Mouse (Mus musculus) spleen, adult 2 months (tissue): Measurements from ENCODE around the gene Ahcyl2. TPM values are rescaled to one million over a fixed set of nuclear protein-coding genes. Genes with fewer than 3 reads are reported as not detected.

ENCODE experiments used
- DNase-seq, 2 experiments: peaks; one replicate each; pipeline versions ENCODE4 v3.0.0 to v3.0.0-alpha.2; 2012 to 2021; ENCODE audit warnings: low spot score in 2 of 2, low read depth in 1 of 2
- H3K27ac ChIP-seq: fragments of 200-500 bp; 2 replicates; pipeline ENCODE4 v1.5.1; 2012; ENCODE audit warnings: low read length, inconsistent platforms; ENCODE audit not compliant: insufficient read depth
- H3K27me3 ChIP-seq: fragments of 200-500 bp; 2 replicates; pipeline ENCODE4 v1.6.1; 2012; ENCODE audit warnings: mild to moderate bottlenecking, moderate library complexity, low read length, inconsistent platforms; ENCODE audit not compliant: control insufficient read depth, insufficient read depth
- H3K36me3 ChIP-seq: fragments of 200-500 bp; 2 replicates; pipeline ENCODE4 v1.6.1; 2012; ENCODE audit warnings: mild to moderate bottlenecking, low read length, inconsistent platforms; ENCODE audit not compliant: control insufficient read depth, insufficient read depth
- H3K4me1 ChIP-seq: fragments of 200-500 bp; 2 replicates; pipeline ENCODE4 v1.6.1; 2011; ENCODE audit warnings: inconsistent platforms; ENCODE audit not compliant: control insufficient read depth, insufficient read depth, insufficient read length
- H3K4me3 ChIP-seq: fragments of 200-500 bp; 2 replicates; pipeline ENCODE4 v1.5.1; 2011; ENCODE audit warnings: mild to moderate bottlenecking, inconsistent platforms; ENCODE audit not compliant: insufficient read depth, insufficient read length; ENCODE audit errors: extremely low read depth
- CTCF ChIP-seq: fragments of 200-500 bp; IDR thresholded peaks from 2 replicates; pipeline ENCODE4 v1.5.1; 2011; ENCODE audit warnings: mild to moderate bottlenecking, inconsistent platforms; ENCODE audit not compliant: insufficient read depth, insufficient read length, insufficient replicate concordance; ENCODE audit errors: extremely low read depth
- POLR2A ChIP-seq: fragments of 200-500 bp; IDR thresholded peaks from 2 replicates; pipeline ENCODE4 v1.6.1; 2011; ENCODE audit warnings: low read depth, low read length, inconsistent platforms
- WGBS: fragments of 180-500 bp; shearing (Covaris S2); methylation state at CpG from one replicate; pipeline ENCODE4 v1.1.7; 2018; 5-methylcytosine and 5-hydroxymethylcytosine counted together
- polyA plus RNA-seq: library from polyadenylated mRNA; depleted of rRNA; stranded (reverse); fragments of >200 nt; gene quantifications from 2 replicates; pipeline ENCODE4 v1.2.3, GENCODE M21; 2012; rRNA removed

Gene Ahcyl2
- polyA plus RNA-seq, 1 experiment, result 9.4 TPM

DNA sequence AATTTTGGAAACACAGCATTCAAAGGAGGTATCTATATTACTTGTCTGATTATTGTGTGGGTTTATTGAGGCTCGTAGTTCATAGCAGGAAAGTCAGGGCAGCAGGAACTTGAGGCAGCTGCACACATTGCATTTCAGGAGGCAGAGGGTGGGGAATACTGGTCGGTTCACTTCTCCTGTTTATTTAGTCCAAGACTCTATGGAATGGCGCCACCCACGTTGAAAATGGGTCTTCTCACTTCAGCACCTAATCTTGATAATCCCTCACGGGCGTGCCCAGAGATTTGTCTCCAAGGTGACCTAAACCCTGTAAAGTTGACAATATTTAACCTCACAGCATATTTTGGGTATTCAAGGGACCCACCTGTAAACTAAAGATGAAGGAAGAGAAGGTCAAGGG lies 180.0 kb downstream of the Ahcyl2 start:
- H3K4me3 ChIP-seq, result no peak overlapping the region
- DNase-seq, result no peak
- H3K27ac ChIP-seq, result no peak overlapping the region
- H3K4me1 ChIP-seq, result no peaks in the 10 kb centered on the region
- H3K36me3 ChIP-seq, result no peaks in the 10 kb centered on the region
- no peak for TF ChIP-seq CTCF
- TF ChIP-seq POLR2A, result no peak
- WGBS, result 85% methylated on average over 6 of the region's 6 CpGs
- no peaks in the 10 kb centered on the region for H3K27me3 ChIP-seq

DNA sequence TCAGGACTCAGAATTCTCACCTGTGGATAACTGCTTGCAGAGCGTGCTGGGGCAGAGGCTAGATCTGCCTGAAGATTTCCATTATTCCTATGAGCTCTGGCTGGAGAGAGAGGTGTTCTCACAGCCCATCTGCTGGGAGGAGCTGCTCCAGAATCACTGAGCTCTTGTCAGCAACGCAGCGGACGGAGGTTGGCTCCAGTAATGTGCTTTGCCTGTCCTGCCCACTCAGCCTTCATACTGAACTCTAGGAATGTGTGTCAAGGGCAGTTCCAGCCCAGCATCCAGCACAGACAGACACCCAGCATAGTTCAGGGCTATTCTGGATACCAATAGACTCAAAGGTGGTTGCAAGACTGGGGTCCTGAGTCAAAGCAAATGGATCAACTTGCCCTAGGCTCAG lies 188.9 kb downstream of the Ahcyl2 start:
- H3K27ac ChIP-seq, result no peak overlapping the region
- H3K36me3 ChIP-seq, result no peaks in the 10 kb centered on the region
- no peaks in the 10 kb centered on the region for H3K27me3 ChIP-seq
- no peak for DNase-seq
- no peak overlapping the region for H3K4me3 ChIP-seq
- TF ChIP-seq CTCF (no peak), POLR2A (no peak)
- 95% methylated on average over 4 of the region's 4 CpGs for WGBS
- H3K4me1 ChIP-seq, result no peaks in the 10 kb centered on the region

DNA sequence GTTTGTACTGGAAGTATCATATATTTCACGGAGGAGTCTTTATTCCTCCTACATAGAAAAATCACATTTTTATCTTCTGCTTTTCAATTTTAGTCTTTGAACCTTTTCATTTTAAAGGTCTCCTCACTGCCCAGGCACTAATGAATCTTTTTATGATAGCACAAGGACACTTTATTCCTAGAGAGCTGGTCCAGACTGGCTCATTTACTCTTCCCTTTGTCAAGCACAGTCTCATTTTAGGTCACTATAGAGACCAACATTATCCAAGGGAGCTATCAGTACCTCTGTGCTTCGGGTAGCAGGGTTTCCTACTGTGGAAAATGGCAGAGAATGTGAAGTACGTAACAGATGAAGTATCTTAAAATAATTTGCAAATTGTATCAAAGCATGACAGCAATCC lies 190.9 kb downstream of the Ahcyl2 start:
- no peaks in the 10 kb centered on the region for H3K36me3 ChIP-seq
- WGBS, result 84% methylated on average over 3 of the region's 3 CpGs
- no peaks in the 10 kb centered on the region for H3K4me1 ChIP-seq
- no peak overlapping the region for H3K27ac ChIP-seq
- no peak overlapping the region for H3K4me3 ChIP-seq
- TF ChIP-seq POLR2A (no peak), CTCF (no peak)
- H3K27me3 ChIP-seq, result no peaks in the 10 kb centered on the region
- DNase-seq, result no peak

DNA sequence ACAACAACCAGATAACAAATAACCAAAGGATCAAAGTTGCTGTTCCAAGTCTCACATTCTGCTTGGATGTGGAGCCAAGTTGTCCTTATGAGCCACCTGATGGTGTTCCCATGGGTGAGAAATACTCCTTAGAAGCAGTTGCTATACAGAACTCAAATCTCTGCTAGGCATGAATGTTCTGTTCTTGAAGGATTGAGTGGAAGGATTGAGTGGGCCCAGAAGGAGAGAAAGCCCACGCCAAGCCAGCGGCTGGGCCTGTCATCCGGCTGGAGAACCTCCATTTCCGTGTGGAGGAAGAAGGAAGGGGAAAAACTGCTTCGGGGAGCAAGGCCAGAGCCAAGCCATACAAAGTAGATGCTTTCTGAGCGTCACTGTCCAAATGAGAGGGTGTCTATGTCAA lies 193.3 kb downstream of the Ahcyl2 start:
- H3K27ac ChIP-seq, result no peak overlapping the region
- no peak for TF ChIP-seq POLR2A
- no peak for TF ChIP-seq CTCF
- H3K27me3 ChIP-seq, result no peaks in the 10 kb centered on the region
- DNase-seq, result no peak
- 88% methylated on average over 6 of the region's 6 CpGs for WGBS
- no peaks in the 10 kb centered on the region for H3K4me1 ChIP-seq
- H3K36me3 ChIP-seq, result no peaks in the 10 kb centered on the region
- H3K4me3 ChIP-seq, result no peak overlapping the region

Other genes starting within 250 kb of the Ahcyl2 start
- 136 and 178 TPM in 2 replicates for gene Irf5, start 241.4 kb upstream of the Ahcyl2 start, polyA plus RNA-seq
- gene Tnpo3, start 158.1 kb upstream of the Ahcyl2 start, polyA plus RNA-seq, result 33.4 and 39.1 TPM in 2 replicates
- gene Tspan33, start 73.8 kb upstream of the Ahcyl2 start, polyA plus RNA-seq, result 53.8 and 55.2 TPM in 2 replicates
- 7.2 and 8.8 TPM in 2 replicates for gene Smo, start 32.5 kb upstream of the Ahcyl2 start, polyA plus RNA-seq
- gene Strip2, start 149.0 kb downstream of the Ahcyl2 start, polyA plus RNA-seq, result 0.72 and 0.79 TPM in 2 replicates